Mouse (Mus musculus) lung, postnatal 10 days (tissue): ENCODE data around the gene Lpp.
A peak's percentile ranks its signal among the peaks of the same experiment; 100 is the strongest.

Experiments
- DNase-seq: peaks from one replicate; pipeline ENCODE4 v3.0.0; 2021

Gene Lpp

GRCm38 (mm10) chr16:24948091-24948690 lies 554.9 kb downstream of the Lpp start:
- no peak for DNase-seq

DNA sequence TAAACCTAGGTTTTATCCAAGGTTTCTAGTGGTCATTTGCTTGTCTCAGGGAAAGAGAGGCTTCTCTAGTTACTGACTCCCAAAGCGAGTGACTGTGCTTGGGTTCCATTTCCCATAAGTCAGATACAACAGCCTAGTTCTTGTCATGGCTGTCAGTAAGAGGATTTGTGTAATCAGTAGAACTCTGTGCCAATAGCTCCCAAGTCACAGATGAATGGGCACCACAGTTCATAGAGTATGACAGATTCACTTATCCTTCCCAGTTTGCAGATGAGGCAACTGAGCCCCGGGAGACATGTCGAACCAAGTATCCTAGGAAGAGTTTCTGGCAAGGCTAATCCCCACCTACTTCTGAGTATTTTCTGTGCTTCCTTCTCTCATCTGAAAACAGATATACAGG lies 556.0 kb downstream of the Lpp start:
- no peak for DNase-seq

DNA sequence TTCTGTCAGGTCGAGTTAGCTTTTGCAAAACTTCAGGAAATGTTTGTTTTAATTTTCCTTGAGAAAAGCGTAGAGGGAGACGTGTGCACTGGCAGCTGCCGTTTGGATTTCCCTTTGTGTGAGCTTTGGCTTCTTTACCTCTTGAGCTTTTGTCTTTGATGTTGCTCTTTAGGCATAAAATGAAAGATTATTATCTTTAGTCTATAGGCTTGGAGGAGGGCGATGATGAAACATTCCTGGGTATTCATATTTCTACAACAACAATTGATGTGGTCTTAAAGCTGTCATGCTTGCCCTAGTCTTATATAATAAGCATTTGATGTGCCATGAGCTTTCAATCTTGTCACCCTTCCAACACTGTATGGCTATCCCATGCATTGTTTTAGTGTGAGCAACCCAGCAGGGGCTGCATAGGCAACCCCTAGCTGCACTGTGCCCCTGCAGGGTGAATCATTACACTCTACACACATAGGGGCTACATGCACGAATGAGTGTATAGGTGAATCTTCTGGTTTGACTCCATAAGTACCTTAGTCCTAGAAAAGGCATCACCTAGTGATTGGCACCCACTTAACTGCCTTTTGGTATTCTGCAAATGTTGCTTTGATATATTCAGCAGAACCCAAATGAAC lies 556.9 kb downstream of the Lpp start:
- no peak for DNase-seq

DNA sequence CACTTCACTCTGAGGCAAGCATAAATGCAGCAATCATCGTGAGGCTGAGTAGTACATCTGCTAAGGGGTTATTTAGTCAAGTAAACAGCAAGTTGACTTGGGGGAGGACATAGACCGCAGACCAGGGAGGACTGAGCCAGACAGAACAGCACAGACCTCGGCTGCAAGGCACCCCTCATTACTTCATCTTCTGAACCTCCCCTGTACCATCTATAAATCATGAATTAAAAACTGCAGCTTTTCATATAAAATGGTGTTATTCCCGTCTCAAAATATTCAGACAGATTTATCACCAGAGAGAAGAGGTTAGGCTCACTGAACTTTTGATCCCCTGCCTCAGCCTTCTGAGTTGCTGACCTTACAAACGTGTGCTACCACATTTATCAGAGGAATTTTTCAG lies 558.6 kb downstream of the Lpp start:
- DNase-seq = no peak

GRCm38 (mm10) chr16:24955054-24955453 lies 561.7 kb downstream of the Lpp start:
- no peak for DNase-seq

DNA sequence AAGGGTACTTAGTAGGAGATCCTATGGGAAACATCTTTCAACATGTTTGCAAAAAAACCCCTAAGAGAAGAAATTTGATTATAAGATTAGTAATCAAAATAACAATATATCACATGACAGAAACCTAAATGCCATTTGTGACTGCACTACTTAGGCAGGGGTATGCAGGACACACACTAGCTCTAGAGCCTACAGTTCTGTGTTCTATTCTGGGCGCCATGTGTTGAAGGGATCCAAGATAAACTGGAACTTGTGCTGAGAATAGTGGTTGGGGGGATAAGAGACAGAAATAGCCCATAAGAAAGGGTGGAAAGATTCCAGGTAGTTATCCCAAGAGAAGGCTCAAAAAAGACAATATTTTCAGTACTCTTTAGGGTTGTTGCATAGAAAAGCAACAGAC lies 565.4 kb downstream of the Lpp start:
- no peak for DNase-seq

GRCm38 (mm10) chr16:24960901-24961806 lies 567.8 kb downstream of the Lpp start:
- no peak for DNase-seq

DNA sequence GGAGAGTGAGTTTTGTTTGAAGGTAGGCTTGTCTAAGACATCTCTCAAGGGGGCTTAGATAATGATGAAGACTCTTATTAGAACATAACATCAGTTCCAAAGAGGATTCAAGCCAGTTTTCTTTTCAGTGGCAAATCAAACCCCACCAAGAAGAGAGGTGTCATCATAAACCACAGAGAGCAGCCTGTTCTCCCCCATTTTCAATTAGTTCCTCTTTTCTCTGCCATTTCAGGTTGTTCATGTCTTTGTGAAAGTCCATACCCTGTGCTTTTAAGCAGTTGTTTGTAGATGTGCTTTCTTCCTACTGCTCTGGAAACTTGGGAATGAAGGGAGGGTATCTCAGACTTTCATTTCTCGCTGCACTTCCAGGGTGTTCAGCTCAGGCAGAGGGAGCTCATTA lies 571.0 kb downstream of the Lpp start:
- DNase-seq = no peak

DNA sequence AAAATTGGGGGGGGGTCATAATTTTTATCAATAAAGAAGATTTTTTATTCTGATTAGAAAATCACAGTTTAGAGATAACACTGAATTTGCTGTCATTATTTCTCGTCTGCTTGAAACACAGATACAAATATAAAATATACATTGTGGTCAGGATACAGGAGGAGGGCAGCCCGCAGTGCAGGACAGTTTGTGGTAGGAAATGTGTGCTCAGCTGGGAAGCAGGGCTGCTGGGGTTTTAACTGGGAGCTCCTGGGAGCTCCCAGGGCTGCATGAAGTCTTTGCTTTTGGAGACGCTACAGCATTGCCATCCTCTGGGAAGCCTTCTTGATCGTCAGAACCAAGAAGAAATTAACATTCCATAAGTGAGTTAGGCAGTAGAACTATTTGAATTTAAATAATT lies 571.8 kb downstream of the Lpp start:
- no peak for DNase-seq

DNA sequence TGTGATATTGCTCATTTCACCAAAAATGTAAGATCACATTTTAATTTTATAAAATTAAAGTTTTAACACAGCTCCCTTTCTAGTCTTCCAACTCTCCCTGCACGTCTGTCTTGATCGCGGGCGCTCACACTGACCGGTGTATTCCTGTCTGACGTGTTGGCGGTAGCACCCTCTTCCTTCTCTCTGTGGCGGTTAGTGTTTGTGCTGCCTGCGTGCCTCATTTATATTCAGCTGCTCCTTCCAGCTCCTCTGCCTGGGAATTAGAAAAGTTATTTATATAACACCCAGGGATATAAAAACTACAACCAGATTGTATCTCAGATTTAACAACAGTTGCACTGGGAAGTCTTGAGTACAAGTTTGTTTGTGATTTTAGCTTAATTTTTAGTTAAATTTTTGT lies 573.2 kb downstream of the Lpp start:
- DNase-seq = no peak

DNA sequence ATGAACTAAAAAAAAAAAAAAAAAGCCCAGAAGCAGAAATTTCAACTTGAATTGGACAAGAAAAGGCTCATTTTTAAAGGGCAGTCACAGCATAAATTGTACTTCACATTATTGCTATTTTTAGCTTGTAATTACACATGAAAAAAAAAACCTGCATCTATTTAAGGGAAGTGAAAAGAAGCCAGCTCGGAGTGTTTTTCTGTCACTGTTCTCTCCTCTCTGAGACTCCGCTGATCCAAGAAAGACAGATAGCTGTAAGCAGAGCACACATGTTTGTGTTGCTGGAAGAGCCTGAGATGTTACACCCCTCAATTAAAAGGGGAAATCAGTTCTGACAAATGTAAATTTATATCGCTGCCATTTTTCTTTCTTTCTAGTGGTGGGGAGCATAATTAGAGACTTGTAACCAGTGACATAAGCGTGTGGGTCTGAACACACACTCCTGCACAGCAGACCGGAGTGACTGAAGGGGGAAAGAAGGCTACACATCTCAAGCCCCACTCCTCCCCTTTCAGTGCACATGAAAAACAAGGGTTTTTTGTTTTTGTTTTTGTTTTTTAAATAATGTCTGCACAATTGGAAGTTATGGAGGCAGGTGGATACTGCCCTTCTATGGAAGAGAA lies 579.8 kb downstream of the Lpp start:
- no peak for DNase-seq

DNA sequence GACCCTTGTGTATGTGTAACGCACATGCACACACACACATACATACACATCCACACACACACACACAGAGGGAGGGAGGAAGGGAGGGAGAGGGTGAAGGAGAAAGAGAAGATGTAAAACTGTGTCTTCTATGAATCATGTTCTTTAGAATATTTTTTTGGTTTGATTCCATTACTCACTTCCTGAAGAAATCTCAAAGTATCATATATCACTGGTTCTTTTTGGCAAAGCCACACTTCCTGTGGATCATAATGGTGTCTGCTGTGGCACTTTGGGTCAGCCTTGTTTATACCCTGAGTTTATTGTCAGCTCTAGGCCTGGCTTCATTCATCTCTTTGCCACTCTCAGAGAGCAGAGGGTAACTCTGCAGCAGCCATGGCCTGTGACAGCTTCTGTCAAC lies 584.5 kb downstream of the Lpp start:
- DNase-seq = no peak

GRCm38 (mm10) chr16:24978226-24978625 lies 584.9 kb downstream of the Lpp start:
- no peak for DNase-seq

DNA sequence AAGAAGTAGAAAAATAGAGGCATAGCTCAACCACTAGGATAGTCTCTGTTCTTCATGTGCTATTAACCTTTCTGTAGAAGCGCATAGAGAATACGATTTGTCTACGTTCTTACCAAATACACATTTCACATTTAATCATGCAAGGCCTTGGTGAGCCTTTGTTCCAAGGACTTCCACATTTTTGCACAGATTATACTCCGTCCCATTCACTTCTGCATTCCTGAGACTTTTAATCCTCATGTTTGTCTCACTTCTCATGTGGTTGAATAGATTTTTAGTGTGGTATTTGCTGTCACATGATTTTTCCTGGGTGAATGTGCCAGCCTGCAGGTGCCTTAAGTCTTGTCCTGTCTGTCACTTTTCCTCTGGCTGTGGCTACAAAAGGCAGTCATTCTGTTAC lies 586.1 kb downstream of the Lpp start:
- no peak for DNase-seq

DNA sequence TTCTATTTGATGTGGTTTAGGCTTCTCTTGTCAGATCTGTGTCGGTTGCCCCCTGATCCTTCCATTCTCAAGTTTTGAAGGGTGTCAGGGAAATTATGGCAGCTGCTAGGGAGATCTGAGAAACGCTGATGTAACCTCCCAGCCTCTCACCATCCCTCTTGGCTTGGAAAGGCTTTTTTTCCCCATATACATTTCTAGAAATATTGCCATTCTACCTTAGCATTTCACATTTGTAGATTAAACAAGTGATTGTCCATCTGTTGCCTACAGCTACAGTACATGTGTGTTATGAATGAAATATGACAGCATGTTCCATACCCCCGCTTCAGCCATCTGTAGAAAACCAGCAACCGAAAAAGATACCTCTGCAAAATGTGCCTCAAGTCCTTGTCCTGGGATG lies 589.5 kb downstream of the Lpp start:
- DNase-seq = peak; percentile 31

DNA sequence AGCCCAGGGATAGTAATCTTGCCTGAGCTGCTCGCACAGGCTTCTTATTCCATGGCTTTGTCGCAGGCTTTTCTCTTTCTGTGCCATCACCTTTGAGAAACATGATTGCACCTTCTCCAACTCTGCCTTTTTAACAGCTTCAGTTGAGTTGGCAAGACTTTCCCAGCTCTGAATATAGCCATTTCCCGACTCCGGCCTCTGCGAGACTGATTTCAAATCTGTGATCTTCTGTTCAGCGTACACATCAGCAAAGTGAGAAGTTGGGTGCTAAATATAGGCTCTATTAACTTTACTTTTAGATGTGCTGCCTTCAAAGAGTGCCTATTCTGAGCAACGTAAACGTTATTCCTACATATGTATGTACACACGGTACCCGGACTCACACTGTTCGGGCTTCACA lies 597.0 kb downstream of the Lpp start:
- no peak for DNase-seq

DNA sequence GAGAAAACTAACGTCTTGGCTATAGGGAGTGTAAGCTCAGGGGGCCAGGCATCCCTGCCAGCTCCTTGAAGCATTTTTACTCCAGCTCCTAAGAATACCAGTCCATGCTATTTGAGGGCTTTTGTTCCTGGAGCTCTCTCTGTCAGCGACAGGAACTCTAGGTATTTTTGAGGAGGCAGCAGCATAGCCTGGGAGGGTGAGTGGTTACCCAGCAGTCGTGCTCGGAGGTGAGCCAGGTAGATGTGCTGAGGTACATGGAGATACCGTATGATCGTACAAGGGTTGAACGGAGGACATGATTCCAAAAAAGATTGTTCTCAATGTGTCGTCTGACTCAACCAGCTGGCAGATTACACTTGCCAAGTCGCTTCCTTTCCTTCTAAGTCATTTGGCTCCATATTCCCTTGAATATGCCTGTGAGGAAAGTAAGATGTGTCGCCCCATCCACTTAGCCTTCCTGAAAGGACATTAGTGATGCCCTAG lies 597.8 kb downstream of the Lpp start:
- no peak for DNase-seq

- no peak for DNase-seq
These were observed 598.7 kb downstream of the Lpp start for GRCm38 (mm10) chr16:24991995-24992394.

- no peak for DNase-seq
These were observed 599.2 kb downstream of the Lpp start for GRCm38 (mm10) chr16:24992494-24992893.

DNA sequence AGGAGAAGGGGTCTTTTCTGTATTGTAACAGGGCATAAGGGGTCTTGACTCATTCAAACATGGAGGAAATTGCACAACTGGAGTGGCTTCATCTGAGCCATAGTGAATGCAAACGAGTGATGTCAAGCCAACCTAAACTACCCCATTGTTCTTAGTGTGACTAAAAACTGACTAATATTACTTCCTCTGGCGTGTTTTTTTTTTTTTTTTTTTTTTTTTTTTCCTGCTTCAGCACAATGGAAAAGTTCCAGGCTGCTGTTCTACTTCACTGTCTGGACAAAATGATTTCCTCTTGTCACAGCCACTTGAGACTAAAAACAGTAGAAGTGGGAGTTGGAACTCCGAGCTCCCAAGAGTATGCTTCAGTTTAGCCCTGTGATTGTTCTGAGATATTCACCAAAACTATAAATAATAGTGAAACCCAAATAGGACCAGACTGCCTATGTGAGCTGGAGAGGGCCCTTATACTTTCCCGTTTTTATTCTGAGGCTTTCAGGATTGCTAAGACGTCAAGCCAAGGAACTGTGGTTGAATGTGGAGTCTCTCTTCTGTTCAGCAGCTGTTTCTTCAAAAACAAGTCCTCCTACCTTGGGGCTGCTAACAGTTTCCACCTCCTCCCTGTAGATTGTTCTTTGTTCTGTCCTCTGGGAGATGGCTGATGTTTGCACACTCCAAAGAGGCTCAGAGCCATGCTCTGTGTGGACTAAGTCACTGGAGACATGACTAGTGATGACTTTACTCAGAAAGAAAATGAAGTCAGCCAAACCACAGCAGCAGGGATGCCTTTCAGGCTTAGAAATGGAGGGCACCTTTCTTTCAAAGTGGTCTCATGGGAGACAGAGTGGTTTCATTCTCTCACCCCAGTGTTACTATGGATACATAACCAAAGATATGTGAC lies 617.9 kb downstream of the Lpp start:
- peak; percentile 31 for DNase-seq

- DNase-seq = no peak
These were observed 619.6 kb downstream of the Lpp start for GRCm38 (mm10) chr16:25012938-25013337.

DNA sequence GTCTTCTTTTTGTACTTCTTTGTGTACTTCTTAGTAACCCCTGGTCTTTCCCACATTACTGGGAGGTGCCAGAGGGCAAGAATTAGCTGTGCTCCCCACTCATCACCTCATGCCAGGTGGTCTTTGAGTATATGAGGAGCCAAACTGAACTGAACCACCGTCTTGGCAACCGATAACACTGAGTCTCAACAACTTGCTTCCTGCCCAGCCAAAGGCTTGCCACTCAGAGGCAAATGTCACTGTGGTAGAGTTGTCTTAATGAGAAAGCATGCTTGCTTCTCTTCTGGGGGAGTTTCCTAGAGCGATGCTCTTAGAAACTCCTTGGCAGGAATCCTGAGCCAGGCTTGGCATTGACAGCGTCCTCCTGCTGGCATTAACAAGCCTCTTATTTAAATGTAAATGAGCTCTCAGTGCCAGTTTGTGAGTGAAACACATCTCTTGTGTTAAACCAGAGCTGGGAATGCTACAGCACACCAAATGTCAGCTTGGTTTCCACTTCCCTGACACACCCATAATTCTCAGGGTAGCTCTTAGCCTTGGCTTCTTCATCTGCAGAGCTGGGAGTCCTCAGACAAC lies 623.0 kb downstream of the Lpp start:
- DNase-seq = no peak
